Mouse (Mus musculus) embryonic fibroblast, embryonic 13.5 days (primary cell): ENCODE results near the gene Rb1. TPM values are rescaled to one million over a fixed set of nuclear protein-coding genes. Genes with fewer than 3 reads are reported as not detected.

ENCODE experiments used
- H3K27ac ChIP-seq: 2 replicates; pipeline ENCODE4 v1.5.1; 2012; ENCODE audit warnings: low read length, control low read depth, inconsistent platforms; ENCODE audit not compliant: insufficient read depth
- H3K4me1 ChIP-seq: 2 replicates; pipeline ENCODE4 v1.6.1; 2011; ENCODE audit warnings: low read length; ENCODE audit not compliant: control insufficient read depth, insufficient read depth
- H3K4me3 ChIP-seq: 2 replicates; pipeline ENCODE4 v1.5.1; 2011; ENCODE audit warnings: mild to moderate bottlenecking, control low read depth, low read length; ENCODE audit not compliant: insufficient read depth
- CTCF ChIP-seq: IDR thresholded peaks from 2 replicates; pipeline ENCODE4 v1.5.1; 2011; ENCODE audit warnings: mild to moderate bottlenecking, control low read depth, low read length, moderate library complexity, borderline replicate concordance; ENCODE audit not compliant: insufficient read depth
- POLR2A ChIP-seq: IDR thresholded peaks from 2 replicates; pipeline ENCODE4 v1.6.1; 2011; ENCODE audit warnings: low read depth, mild to moderate bottlenecking, control low read depth, low read length, moderate library complexity
- polyA plus RNA-seq: library from polyadenylated mRNA; stranded (reverse); fragments of >200 nt; gene quantifications from 2 replicates; pipeline ENCODE4 v1.2.4, GENCODE M21; 2011; ENCODE audit warnings: low read depth; ENCODE audit not compliant: missing spikeins, insufficient read length

Rb1 gene
- polyA plus RNA-seq, 1 experiment: 16.0 TPM

DNA sequence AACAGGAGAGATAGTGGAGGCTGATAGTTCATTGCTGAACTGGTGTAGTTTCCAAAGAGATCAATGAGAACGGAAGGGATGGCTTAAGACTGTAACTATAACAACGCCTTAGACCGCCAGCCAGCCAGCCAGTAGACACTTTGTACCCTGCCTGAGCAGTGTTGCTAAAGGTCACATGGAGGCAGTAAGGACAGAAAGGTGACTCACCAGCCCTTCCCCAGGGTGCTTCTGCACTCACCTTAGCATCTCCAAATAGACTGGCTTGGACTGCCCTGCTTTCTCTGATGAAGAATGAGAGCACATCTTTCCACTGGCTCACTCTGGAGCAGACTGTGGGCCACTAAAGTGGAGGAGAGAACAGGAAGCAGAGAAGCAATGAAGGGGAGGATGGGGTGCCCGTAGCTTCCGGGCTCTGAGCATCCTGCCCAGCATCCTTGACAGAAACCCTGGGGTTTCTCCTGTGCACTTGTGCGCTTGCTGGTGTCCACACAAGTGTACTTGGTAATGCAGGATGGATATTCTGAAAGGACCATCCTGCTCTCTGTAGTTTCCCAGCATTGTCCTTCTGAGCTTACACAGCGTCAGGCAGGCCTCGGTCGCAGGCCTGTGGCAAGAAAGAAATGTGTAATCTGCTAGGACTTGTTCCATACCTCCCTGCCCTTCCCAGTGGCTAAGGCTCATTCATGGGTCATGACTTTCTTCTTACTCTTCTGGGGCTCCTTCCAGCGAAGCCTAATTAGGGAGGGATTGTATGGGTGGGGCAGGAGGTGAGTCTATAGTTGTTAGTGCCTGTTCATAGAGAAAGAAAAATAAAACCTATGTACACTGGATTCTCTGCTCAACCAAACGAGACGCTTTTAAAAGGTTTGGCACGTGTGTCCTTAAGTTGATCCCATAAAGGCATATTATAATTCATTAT, 155.4 kb downstream of the Rb1 start:
- Histone ChIP-seq H3K4me3 (no peak overlapping the region), H3K4me1 (no peaks in the 10 kb centered on the region), H3K27ac (no peak overlapping the region)
- no peak for TF ChIP-seq POLR2A
- TF ChIP-seq CTCF: no peak

DNA sequence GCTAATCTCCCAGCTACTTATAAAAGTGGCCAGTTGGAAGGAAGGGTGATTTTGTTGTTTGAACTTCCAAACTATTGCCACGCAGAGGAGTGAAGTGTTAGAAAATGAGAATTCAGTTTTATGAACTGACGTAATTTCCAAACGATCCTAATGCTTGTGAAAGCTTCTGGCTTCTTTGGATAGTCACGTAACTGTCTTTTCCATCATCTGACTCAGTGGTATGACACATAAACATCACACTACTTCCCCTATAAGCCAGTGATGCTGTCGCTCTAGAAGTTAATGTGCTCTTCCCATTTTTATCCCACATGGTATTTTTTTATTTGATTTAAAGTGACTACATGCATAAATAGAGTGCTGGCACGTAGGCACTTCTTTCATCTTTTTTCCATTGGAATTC, 157.0 kb downstream of the Rb1 start:
- Histone ChIP-seq H3K4me1 (no peaks in the 10 kb centered on the region), H3K27ac (no peak overlapping the region), H3K4me3 (no peak overlapping the region)
- TF ChIP-seq CTCF: no peak
- no peak for TF ChIP-seq POLR2A

DNA sequence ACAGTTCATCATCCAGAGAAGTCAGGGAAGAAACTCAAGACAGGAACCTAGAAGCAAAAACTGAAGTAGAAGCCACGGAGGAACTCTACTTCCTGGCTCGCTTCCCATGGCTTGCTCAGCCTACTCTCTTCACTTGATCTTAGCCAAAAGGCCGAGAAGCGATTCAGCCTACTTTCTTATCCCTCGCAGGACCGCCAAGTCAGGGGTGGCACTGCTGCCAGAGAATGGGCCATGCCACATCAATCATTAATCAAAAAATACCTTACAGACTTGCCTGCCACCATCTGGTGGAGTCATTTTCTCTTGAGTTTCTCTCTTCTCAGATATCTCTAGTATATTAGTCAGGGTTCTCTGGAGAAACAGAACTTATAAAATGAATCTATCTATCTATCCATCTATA, 160.5 kb downstream of the Rb1 start:
- no peak for TF ChIP-seq CTCF
- no peak for TF ChIP-seq POLR2A
- H3K4me1 ChIP-seq: no peaks in the 10 kb centered on the region
- no peak overlapping the region for H3K27ac ChIP-seq
- no peak overlapping the region for H3K4me3 ChIP-seq

DNA sequence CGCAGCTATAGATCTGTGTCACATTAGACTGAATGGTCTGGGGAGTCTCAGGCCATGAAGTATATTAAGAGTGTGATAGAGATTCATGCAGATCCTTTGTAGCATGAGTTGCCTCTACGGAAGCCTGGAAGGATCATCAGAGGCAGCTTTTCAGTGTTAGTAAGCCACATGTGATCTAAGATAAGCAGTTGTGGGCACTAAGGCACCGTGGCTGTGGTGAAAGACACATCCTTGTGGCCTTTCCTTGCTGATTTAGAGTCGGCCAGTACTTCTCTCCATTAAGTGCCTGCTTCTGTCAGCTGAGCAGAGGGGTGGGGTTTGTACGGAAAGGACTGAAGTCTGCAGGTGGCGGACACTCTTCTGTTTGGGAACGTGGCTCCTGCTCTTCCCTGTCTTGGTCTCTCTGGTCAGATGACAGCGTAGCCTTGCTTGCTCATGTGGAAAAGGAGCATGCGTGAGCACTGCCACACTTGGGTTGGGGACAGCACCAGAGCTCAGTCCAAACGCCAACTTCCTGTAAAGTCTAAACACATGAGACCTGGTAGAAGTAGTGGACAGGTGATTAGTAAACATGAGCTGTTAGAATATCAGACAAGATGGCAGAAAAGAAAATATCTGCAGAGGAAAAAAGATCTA, 162.1 kb downstream of the Rb1 start:
- TF ChIP-seq CTCF (no peak), POLR2A (no peak)

DNA sequence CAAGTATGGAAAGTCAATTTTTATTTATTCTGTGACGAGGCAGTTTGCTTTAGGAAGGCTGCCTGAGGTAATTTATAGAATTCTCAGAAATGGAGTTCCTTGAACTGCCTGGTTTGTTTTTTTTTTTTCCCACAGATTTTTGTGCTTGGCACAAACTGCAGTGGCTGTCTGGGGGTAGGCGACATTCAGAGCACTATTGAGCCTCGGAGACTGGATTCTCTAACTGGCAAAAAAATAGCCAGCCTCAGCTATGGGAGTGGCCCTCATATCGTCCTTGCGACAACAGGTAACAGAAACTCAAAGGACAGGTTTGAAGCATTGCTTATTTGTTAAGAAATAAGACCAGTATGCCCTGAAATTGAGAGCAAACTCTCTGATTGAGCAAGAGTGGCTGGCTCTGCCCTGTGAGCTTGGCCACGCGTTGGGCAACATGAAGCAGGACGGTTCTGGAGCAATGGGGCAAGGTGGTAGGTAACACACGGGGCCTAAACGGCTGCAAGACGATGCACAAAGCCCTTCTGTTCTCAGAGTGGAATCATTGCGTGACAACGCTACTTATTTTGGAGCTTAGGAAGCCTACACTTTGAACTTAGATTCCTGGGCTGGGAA, 163.3 kb downstream of the Rb1 start:
- Histone ChIP-seq H3K4me3 (no peak overlapping the region), H3K27ac (no peak overlapping the region), H3K4me1 (no peaks in the 10 kb centered on the region)
- TF ChIP-seq POLR2A: no peak
- no peak for TF ChIP-seq CTCF

More for the DNA sequence above, 162.1 kb downstream of the Rb1 start:
- Histone ChIP-seq H3K4me3 (no peak overlapping the region), H3K27ac (no peak overlapping the region), H3K4me1 (no peaks in the 10 kb centered on the region)

DNA sequence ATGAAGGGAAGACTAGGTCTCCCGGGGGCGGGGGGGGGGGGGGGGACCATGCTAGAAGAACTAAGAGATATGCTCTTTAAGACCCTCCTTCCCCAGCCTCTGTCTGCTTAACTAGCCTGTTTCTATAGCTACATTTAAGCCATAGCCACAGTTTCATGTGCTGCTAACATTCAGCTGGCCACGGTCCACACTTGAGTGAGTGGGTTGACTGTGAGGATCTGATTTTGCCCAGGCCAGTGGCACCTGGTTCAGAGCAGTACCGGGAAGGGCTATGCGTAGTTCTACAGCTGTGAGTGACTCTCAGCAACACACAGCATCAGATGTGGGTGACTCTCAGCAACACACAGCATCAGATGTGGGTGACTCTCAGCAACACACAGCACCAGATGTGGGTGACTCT, 164.3 kb downstream of the Rb1 start:
- H3K4me3 ChIP-seq: no peak overlapping the region
- H3K4me1 ChIP-seq: no peaks in the 10 kb centered on the region
- H3K27ac ChIP-seq: no peak overlapping the region
- TF ChIP-seq CTCF (no peak), POLR2A (no peak)

DNA sequence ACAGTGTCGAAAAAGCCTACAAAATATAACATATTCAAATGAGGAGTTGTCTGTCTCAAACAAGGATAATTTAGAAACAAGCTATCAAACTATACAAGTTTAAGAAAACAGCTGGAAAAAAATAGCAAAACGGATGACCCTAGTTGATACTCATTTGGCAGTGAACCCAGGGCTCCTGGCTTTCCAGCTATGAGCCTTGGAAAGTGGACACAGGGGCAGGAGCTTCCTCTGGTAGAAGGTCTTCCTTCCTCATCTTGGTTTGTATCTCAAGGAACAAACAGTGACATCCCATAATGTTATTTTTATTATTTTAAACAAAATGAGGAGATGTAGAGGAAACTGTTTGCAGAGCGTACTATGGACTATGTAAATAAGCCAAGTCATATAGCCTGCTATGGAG, 177.5 kb downstream of the Rb1 start:
- Histone ChIP-seq H3K4me1 (no peaks in the 10 kb centered on the region), H3K4me3 (no peak overlapping the region), H3K27ac (no peak overlapping the region)
- TF ChIP-seq POLR2A: no peak
- no peak for TF ChIP-seq CTCF

DNA sequence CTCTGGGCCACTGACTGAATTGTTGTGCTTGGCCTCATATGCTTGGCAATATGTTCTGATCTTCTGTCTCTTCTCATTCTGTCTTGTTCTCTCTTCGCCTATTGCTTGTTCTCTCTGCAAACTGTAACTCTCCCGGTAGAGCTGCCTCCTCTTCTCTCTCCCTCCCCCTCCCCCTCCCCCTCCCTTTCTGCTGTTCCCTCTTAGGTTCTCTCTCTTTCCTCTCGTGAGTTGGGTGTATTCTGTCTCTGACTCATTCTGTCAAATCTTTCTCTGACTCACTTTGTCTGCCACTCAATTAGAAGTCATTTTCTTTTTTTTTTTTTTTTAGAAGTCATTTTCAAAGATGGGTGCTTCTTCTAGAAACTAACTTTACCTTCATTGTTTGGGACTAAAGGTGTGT, 178.9 kb downstream of the Rb1 start:
- no peak overlapping the region for H3K27ac ChIP-seq
- H3K4me1 ChIP-seq: no peaks in the 10 kb centered on the region
- H3K4me3 ChIP-seq: no peak overlapping the region
- TF ChIP-seq CTCF (no peak), POLR2A (no peak)

DNA sequence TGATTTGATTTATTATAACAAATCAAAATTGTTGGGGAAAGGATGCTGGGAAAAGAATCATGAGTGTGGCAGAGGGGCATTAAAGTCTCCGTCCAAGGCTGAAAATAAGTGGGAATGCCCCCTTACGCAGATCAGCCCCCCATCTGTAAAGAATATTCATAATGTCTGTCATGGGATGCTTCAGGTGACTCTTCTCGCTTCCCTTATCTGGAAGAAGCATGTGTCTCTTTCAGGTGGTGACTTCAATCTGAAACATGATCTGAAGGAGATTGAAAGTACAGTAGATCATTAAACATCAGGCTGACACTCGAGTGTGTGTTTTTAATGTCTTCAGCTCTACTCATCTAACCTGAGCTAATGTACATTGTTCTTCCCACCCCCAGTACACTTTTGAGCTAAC, 180.1 kb downstream of the Rb1 start:
- H3K27ac ChIP-seq: no peak overlapping the region
- no peak for TF ChIP-seq CTCF
- TF ChIP-seq POLR2A: no peak
- no peak overlapping the region for H3K4me3 ChIP-seq
- no peaks in the 10 kb centered on the region for H3K4me1 ChIP-seq

DNA sequence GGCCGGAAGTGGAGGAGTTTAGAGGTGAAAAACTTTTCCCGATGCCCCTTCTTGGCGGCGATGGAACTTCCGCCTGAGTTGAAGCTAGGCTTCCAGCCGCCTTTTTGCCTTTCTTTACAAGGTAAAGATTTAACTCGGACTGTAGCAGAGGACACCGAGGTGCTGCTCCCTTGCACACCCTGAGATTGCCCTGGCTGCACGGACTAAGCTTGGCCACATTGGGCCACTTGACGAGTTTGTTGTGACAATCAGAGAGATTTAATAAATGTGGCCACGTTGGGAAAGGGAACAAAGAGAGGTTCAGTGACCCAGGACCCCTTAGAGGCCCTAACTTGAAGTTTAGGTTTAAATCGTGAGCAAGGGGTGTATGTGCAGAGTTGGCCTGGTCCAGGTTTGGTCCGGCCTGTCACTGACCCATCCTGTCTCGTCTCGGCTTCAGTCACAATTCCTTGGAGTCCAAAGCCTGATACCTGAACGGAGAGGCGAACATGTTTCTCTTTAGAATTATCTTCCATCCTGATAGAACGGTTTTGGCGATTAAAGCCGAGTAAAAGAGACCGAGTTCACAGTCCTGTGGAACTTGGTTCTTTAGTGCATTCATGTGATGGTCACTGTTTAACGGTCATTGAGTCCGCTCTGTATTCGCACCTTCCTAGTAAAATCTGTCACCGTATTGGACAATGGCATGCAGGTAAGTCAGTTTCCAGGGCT, 181.8 kb downstream of the Rb1 start:
- Histone ChIP-seq H3K27ac (peak overlapping the region; percentile 92), H3K4me3 (peak overlapping the region; percentile 88), H3K4me1 (no peaks in the 10 kb centered on the region)
- TF ChIP-seq CTCF: no peak
- TF ChIP-seq POLR2A: peak; percentile 14
